Mouse (Mus musculus) stomach, postnatal 0 days (tissue): Measurements from ENCODE around the gene Nr0b2.

ENCODE experiments used
- CTCF ChIP-seq: IDR thresholded peaks from 2 replicates; pipeline ENCODE4 v1.5.1; 2016; ENCODE audit warnings: antibody characterized with exemption, low read depth, mild to moderate bottlenecking, moderate library complexity
- EP300 ChIP-seq: optimal IDR thresholded peaks from 2 replicates; pipeline ENCODE3; 2016; ENCODE audit warnings: antibody characterized with exemption

DNA sequence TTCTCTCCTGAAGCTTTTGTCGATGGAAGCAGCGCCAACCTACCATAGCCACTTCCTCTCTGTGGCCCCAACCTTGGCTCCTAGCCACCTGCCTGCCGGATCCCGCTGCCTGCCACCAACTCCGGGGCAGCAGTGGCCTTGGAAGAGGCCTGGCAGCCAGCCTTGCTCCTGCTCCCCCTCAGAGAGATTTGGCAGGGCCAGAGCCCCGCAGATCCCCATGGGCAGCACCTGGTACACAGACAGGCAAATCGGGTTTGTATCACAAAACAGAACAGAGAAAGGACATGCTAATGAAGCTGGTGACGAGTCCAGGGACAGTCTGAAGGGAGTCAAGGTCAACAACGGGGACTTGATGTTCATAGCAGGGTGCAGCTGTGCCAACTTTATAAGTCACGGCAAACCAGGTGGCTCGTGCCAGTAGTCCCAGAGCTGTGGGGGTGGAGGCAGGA, 10.0 kb downstream of the Nr0b2 start:
- TF ChIP-seq CTCF (no peak), EP300 (no peak)
